Mouse (Mus musculus): ENCODE measurements around the gene Wnt16.
"Not testable (repeated sequence)": the region's sequence is repeated elsewhere in the genome, so short reads cannot be mapped to it uniquely, and the experiment has no call there.

The Wnt16 gene

GRCm38 (mm10) chr6:22288004-22288736 lies at the start of gene Wnt16:
Gene Wnt16, plus strand, starts transcription at chr6:22288227.
- CTCF ChIA-PET: interaction anchor here in 3 of 4 experiments (0.6 to 1.8 kb wide), 8 partner anchors 15 to 221 kb away, joined by 3 to 8 read pairs (median 4); partner anchors contain the start of gene Fam3c (in 1 of the 3)
- POLR2A ChIA-PET: interaction anchor here in 2 of 4 experiments (0.6 to 3.0 kb wide), 8 partner anchors 15 to 1155 kb away, joined by 3 to 12 read pairs (median 3); partner anchors contain the start of gene Fam3c (in 1 of the 2)

DNA sequence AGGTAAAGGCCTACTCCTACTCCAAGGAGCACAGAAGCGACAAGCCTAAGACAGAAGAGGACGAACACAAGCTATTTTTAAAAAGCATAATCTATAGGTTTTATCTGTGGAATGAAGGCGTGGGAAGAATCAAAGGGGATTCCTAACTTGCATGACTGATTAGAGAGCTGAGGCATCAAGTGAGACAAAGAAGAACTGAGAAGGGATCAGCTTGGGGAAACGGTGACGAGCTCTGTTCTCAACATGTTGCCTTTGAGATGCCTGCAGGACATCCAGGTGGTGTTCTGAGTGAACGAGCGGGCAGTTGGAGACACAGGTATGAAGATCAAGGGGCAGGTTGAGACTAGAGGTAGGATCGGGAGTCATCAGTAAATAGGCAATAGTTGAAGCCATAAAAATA lies 44.7 kb upstream of the Wnt16 start:
- ChIA-PET CTCF (no interaction called here), POLR2A (no interaction called here)

GRCm38 (mm10) chr6:22246696-22247095 lies 41.3 kb upstream of the Wnt16 start:
- ChIA-PET POLR2A (no interaction called here), CTCF (no interaction called here)

DNA sequence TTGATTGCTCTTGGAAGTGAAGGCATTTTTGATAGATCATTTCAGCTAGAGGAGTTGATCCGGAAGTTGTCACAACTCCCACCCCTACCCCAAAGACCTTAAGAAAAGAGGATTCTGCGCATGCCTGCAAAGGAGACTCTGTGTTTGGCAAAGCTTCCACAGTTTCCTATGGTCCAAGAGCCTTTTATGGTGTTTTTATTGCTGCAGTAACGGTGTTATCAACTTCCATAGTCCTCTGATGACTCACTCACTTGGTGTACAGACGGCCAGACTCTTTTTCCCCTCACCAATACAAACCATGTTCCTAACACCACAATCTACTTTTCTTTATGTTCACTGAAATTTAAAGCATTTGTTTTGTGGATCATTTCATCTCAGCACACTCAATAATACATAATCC lies 29.2 kb upstream of the Wnt16 start:
- POLR2A ChIA-PET: no interaction called here
- CTCF ChIA-PET: no interaction called here

GRCm38 (mm10) chr6:22262519-22262918 lies 25.5 kb upstream of the Wnt16 start:
- ChIA-PET CTCF (interaction anchor here in 1 of 4 experiments (0.6 kb wide), 1 partner anchor 40 kb away, joined by 3 read pairs; no protein-coding TSS in a partner anchor), POLR2A (no interaction called here)

DNA sequence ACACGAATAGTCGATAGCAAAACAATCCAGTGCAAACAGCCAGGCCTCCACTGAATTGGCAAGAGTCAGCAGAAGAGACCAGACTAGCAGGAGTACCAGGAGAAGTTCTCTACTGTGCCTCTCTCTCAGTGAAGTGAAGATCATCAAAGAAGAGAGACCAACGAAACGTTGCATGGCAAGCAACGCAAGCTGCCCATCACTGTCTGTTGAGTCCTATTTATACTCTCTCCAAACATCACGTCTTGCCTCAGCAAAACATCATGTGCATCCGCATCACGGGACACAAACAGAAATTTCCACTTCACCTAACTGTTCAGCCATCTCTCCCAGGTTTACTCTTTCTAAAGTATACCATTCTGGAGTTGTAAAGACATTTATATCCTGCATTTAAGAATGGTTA lies 23.9 kb upstream of the Wnt16 start:
- CTCF ChIA-PET, POLR2A ChIA-PET: not testable (repeated sequence)

DNA sequence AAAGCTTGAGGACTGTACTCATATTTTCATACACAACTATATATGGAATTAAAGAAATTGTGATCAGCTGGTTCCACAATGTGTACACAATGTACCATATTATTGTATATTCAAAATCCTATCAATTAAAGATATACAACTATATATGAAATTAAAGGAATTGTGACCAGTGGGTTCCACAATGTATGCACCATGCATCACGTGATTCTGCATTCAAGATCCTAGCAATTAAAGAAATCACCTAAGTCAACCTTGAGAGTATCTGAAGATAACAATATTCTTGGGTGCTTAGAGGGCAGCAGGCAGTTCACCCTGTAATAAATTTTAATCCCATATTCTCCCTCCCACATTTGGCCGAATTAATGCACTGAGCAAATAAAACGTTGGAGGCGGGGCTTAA lies 22.0 kb upstream of the Wnt16 start:
- ChIA-PET CTCF (no interaction called here), POLR2A (no interaction called here)

GRCm38 (mm10) chr6:22267807-22268667 lies 20.0 kb upstream of the Wnt16 start:
- CTCF ChIA-PET: no interaction called here
- POLR2A ChIA-PET: no interaction called here

DNA sequence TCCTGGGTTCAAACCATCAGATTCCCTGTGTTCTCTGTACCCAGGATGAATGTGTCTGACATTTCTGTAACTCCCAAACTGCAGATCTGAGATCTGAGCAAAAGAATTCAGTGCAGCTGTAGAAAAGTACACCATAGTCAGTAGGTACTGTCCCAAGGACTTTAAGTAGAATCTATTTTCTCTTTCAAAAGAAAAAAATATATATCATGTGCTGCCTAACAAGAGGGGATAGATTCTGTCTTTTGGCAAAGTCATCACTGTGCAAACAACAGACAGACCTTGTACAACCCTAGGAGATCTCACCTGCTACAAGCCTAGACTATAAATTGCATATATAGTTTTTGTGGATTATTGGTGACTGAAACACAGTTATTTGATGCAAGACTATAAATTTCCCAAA lies 19.4 kb upstream of the Wnt16 start:
- POLR2A ChIA-PET: no interaction called here

GRCm38 (mm10) chr6:22269840-22270521 lies 18.0 kb upstream of the Wnt16 start:
- ChIA-PET POLR2A (interaction anchor here in 1 of 4 experiments (0.8 kb wide), 1 partner anchor 186 kb away, joined by 4 read pairs; no protein-coding TSS in a partner anchor), CTCF (no interaction called here)

More for the DNA sequence above, 19.4 kb upstream of the Wnt16 start:
- CTCF ChIA-PET: no interaction called here

DNA sequence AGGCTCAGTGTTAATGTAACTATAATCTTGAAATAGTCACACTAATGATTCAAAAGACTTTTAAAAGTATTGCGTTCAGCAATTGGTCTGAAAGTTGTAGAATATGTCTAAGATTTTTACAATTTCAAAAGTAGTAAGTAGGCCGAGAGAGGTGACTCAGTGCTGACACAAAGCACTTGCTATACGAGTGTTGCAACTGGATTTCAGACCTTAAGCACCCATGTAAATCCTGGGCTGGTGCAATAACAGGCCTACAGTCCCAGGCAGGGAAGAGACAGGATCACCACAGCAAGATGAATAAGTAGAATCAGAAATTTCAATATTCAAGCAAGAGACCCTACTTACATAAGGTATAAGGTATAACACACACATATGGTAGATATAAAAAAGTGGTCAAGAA lies 10.1 kb upstream of the Wnt16 start:
- POLR2A ChIA-PET: no interaction called here
- CTCF ChIA-PET: no interaction called here

DNA sequence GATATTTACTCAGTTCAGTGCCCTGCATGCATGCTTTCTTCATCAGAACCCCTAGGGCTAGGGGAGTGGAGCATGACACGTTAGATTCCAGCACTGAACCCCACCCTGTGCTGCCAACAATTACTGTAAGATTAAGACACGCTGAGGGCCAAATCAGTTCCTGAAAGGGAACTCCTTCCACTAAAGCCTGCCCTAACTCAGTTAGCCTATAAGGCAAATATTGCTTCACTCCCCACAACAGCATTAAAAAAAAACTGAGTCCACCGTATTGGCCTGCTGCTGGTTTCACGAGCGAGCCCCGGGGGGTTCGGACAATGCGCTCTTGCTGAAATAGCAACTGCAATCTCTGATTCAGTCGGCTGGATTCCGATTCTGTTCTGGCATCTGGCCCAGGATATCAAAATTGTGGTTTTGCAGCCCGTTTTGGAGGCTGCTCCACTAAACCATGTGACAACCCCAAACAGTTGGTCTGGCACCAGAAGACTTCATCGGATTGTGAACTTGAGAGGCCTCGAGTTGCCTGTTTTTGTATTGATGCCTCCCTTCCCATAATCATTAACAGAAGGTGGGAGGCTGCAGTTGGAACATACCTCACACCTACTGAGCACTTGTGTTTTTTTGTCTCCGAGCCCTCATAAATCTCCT lies 7.7 kb upstream of the Wnt16 start:
- ChIA-PET POLR2A (interaction anchor here in 1 of 4 experiments (0.8 kb wide), 1 partner anchor 9 kb away, joined by 3 read pairs; no protein-coding TSS in a partner anchor), CTCF (interaction anchor here in 1 of 4 experiments (0.6 kb wide), 1 partner anchor 32 kb away, joined by 3 read pairs; no protein-coding TSS in a partner anchor)

- ChIA-PET CTCF (interaction anchor here in 1 of 4 experiments (0.6 kb wide), 1 partner anchor 157 kb away, joined by 3 read pairs; no protein-coding TSS in a partner anchor), POLR2A (interaction anchor here in 1 of 4 experiments (0.6 kb wide), 1 partner anchor 163 kb away, joined by 7 read pairs; no protein-coding TSS in a partner anchor)
Measured at GRCm38 (mm10) chr6:22282405-22282804, 5.6 kb upstream of the Wnt16 start.

GRCm38 (mm10) chr6:22288737-22289460 lies 872 bp downstream of the Wnt16 start:
- POLR2A ChIA-PET: interaction anchor here in 2 of 4 experiments (0.6 to 3.0 kb wide), 10 partner anchors 9 to 1154 kb away, joined by 3 to 12 read pairs (median 3); partner anchors contain the start of gene Fam3c (in 1 of the 2)
- CTCF ChIA-PET: interaction anchor here (0.6 to 1.8 kb wide), 11 partner anchors 15 to 221 kb away, joined by 3 to 8 read pairs (median 4); partner anchors contain the start of gene Fam3c (in 2 of the 4)

DNA sequence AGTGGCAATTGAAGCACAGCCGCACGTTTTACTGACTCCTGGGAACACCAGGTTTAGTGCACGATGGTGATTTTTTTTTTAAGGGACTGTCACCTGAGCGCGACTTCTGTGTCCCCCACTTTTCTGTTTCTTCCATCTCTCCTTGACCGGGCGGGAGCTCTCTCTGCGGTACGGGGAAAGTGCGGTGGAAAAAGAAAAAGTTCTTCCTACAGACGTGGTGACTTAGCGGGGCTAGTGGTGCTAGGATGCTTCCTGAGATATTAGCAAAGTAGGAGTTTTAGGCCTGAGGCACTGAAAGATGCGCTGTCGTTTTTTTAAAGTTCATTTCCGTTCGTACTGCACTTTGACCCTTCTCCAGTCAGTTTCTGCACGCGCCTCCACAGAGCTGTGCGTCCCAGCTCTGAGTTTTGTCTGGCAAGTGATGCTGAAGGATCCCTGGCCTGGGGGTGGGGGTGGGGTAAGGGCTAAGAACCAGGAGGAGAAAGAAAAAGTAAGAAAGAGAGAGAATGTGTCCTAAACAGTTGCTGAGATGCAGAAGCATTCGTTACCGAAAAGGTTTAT lies 1.5 kb downstream of the Wnt16 start:
- CTCF ChIA-PET: interaction anchor here in 2 of 4 experiments (0.6 to 1.8 kb wide), 3 partner anchors 67 to 203 kb away, joined by 3 to 5 read pairs (median 3); partner anchors contain the start of gene Fam3c (in 1 of the 2)
- POLR2A ChIA-PET: interaction anchor here in 1 of 4 experiments (0.7 to 1.4 kb wide), 3 partner anchors 10 to 467 kb away, joined by 3 to 7 read pairs (median 3); no protein-coding TSS in a partner anchor

GRCm38 (mm10) chr6:22290790-22291189 lies 2.8 kb downstream of the Wnt16 start:
- POLR2A ChIA-PET: no interaction called here
- CTCF ChIA-PET: no interaction called here

DNA sequence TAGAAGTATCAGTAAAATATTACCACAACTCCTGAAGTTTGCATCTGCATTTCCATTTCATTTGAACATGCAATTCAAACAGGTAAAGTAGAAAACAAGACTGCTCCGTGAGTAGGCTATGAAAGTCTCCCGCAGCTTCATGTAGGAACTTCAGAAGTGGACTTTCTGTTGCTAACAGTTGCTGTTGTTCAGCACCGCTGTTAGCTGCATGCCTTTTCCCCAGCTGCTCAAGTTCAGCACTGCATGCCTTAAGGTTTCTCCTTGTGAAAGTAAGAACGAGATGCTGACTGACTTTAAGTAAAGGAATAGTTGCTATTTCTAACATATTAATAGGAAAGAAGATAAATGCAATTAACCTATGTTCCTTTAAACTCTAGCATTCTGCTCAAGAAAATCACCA lies 4.0 kb downstream of the Wnt16 start:
- ChIA-PET CTCF (no interaction called here), POLR2A (no interaction called here)

- ChIA-PET POLR2A (interaction anchor here in 1 of 4 experiments (0.7 kb wide), 1 partner anchor 63 kb away, joined by 3 read pairs; no protein-coding TSS in a partner anchor), CTCF (no interaction called here)
Measured at GRCm38 (mm10) chr6:22293922-22294321, 5.9 kb downstream of the Wnt16 start.
